Mouse (Mus musculus): ENCODE measurements around the gene Ppp6r2. TPM values are rescaled to one million over a fixed set of nuclear protein-coding genes. Genes with fewer than 3 reads are reported as not detected.

The Ppp6r2 gene
- polyA plus RNA-seq, 1 experiment from 2014 or later = 21.2 TPM

DNA sequence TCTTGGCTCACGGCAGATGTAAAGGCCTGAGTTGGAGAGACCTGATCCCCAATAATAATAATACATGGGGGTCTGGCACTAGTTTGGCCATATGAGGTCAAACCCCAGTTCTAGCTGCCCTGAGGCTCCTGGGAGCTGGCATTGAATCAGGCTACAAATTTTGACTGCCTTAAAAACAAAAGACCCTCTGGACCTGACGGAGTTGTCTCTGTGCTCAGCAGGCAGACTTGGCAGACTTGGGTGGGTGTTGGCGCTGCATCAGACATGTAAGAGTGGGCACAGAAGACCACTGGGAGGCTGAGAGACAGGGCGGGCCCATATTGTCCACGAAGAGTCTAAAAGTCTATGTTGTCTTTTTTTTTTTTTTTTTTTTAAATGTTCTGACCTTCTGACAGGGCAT is 75.2 kb downstream of the Ppp6r2 start:
- 91% methylated on average over 5 of the region's 5 CpGs for WGBS
- peaks cover 99% of the 10 kb centered on the region for H3K36me3 ChIP-seq
- no peak for DNase-seq (ENCODE audit: low spot score)

DNA sequence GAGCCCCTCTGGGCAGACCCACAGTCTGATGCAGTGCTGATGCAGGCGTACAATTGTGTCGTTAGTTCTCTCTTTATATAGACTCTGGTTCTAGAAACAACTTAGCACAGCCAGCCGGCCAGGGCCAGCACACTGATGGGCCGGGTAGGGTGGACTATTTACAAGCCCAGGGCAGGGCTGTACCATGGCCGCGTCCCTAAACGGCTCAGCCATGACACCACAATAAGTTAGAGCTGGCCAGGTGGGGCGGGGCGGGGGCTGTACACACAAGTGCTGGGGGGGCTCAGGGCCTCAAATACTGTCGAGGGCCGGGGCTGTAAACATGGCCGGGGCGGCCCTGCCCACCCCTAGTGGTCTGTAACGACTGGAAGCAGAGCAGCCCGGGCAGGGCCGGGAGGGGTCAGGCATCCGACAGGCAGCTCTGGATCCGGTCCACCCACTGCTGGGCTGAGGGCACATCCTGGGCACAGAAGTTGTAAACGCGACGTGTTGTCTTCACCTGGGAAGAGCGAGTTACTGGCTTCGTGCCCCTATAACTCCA is 76.9 kb downstream of the Ppp6r2 start:
- no peaks in the 10 kb centered on the region for H3K4me1 ChIP-seq
- H3K27me3 ChIP-seq (ENCODE audit: low read depth, poor library complexity, severe bottlenecking) = no peaks in the 10 kb centered on the region
- WGBS = 94% methylated on average over 23 of the region's 23 CpGs
- no peaks in the 10 kb centered on the region for H3K9me3 ChIP-seq (replicated peaks)
- H3K27ac ChIP-seq = no peak overlapping the region
- H3K36me3 ChIP-seq = peaks cover 99% of the 10 kb centered on the region
- no peak overlapping the region for H3K4me3 ChIP-seq
- DNase-seq (ENCODE audit: low spot score) = no peak

More for the DNA sequence above, 75.2 kb downstream of the Ppp6r2 start:
- no peak overlapping the region for H3K4me3 ChIP-seq
- no peaks in the 10 kb centered on the region for H3K27me3 ChIP-seq (ENCODE audit: low read depth, poor library complexity, severe bottlenecking)
- no peaks in the 10 kb centered on the region for H3K4me1 ChIP-seq
- H3K27ac ChIP-seq = no peak overlapping the region
- H3K9me3 ChIP-seq (replicated peaks) = no peaks in the 10 kb centered on the region

GRCm38 (mm10) chr15:89289455-89289854 is 78.1 kb downstream of the Ppp6r2 start:
- no peaks in the 10 kb centered on the region for H3K27me3 ChIP-seq (ENCODE audit: low read depth, poor library complexity, severe bottlenecking)
- no peaks in the 10 kb centered on the region for H3K4me1 ChIP-seq
- H3K36me3 ChIP-seq = peaks cover 99% of the 10 kb centered on the region
- no peak overlapping the region for H3K4me3 ChIP-seq
- no peak for DNase-seq (ENCODE audit: low spot score)
- no peak overlapping the region for H3K27ac ChIP-seq
- WGBS = 94% methylated on average over 11 of the region's 11 CpGs
- no peaks in the 10 kb centered on the region for H3K9me3 ChIP-seq (replicated peaks)

DNA sequence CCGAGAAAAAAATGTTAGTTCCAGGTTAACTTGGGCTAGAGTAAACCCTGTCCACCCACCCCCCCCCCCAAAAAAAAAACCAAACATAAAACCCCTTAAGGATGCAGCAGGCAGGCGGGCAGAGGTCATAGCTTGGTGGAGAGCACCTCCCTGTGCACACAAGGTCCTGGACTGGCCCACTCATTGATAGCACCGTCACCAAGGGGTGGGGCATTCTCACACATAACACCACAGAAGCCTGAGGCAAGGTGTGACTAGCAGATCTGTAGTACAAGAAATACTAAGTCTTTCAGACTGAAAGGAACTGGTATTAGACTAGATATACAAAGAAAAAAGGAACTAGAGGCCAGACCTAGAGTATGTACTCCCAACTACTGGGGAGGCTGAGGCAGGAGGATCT is 80.2 kb downstream of the Ppp6r2 start:
- WGBS = 95% methylated on average over 3 of the region's 3 CpGs
- H3K4me3 ChIP-seq = no peak overlapping the region
- H3K9me3 ChIP-seq (replicated peaks) = no peaks in the 10 kb centered on the region
- no peak for DNase-seq (ENCODE audit: low spot score)
- no peaks in the 10 kb centered on the region for H3K4me1 ChIP-seq
- H3K27ac ChIP-seq = no peak overlapping the region
- H3K36me3 ChIP-seq = peaks cover 100% of the 10 kb centered on the region
- H3K27me3 ChIP-seq (ENCODE audit: low read depth, poor library complexity, severe bottlenecking) = no peaks in the 10 kb centered on the region

DNA sequence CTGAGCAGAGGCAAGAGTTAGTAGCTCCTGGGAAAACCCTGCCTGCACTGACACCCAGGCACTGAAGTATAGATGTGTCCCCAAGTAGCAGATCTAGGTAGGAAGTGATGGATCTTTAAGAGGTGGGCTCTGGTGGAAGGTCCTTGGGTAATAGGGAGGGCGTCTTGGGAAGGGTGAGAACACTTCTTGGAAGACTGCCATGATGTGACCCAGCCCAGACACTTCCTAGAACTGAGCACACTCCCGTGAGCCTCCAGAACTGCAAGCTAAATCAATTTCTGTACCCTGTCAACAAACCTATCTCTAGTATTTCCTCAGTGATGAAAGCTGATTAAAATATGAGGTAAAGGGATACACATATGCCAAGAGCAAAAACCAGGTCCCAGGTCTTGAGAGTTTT is 81.4 kb downstream of the Ppp6r2 start:
- no peak for DNase-seq (ENCODE audit: low spot score)
- Histone ChIP-seq H3K4me3 (no peak overlapping the region), H3K36me3 (peaks cover 100% of the 10 kb centered on the region), H3K9me3 (replicated peaks) (no peaks in the 10 kb centered on the region), H3K4me1 (no peaks in the 10 kb centered on the region), H3K27me3 (ENCODE audit: low read depth, poor library complexity, severe bottlenecking) (no peaks in the 10 kb centered on the region), H3K27ac (no peak overlapping the region)
- 93% methylated on average over 2 of the region's 2 CpGs for WGBS

GRCm38 (mm10) chr15:89293778-89294177 is 82.4 kb downstream of the Ppp6r2 start:
- Histone ChIP-seq H3K4me3 (no peak overlapping the region), H3K27ac (no peak overlapping the region), H3K36me3 (peaks cover 96% of the 10 kb centered on the region), H3K4me1 (no peaks in the 10 kb centered on the region), H3K27me3 (ENCODE audit: low read depth, poor library complexity, severe bottlenecking) (no peaks in the 10 kb centered on the region), H3K9me3 (replicated peaks) (no peaks in the 10 kb centered on the region)
- 92% methylated on average over 10 of the region's 10 CpGs for WGBS
- DNase-seq (ENCODE audit: low spot score) = no peak

GRCm38 (mm10) chr15:89295580-89296165 is 84.3 kb downstream of the Ppp6r2 start:
- Histone ChIP-seq H3K36me3 (peaks cover 95% of the 10 kb centered on the region), H3K27ac (no peak overlapping the region), H3K27me3 (ENCODE audit: low read depth, poor library complexity, severe bottlenecking) (no peaks in the 10 kb centered on the region), H3K4me1 (no peaks in the 10 kb centered on the region), H3K9me3 (replicated peaks) (no peaks in the 10 kb centered on the region), H3K4me3 (no peak overlapping the region)
- 94% methylated on average over 8 of the region's 8 CpGs for WGBS
- DNase-seq (ENCODE audit: low spot score) = no peak

DNA sequence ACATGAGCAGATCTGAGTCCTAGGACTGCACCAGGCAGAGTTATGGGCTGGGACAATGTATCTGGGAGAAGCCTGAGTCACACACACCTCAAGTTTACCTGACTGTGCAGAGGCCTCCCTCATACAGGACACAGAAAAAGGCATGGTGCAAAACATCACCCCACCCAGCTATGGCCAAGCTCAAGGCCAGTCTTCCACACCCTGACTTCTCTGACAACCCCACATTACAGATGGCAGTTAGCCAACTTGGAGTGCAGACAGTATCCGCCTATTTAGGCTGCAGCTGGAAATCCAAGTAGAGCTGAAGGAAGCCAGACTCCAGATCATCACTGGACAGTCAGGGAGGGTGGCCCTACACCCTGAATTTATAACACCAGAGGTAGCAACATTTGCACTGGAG is 85.1 kb downstream of the Ppp6r2 start:
- H3K4me3 ChIP-seq = no peak overlapping the region
- no peaks in the 10 kb centered on the region for H3K4me1 ChIP-seq
- H3K36me3 ChIP-seq = peaks cover 95% of the 10 kb centered on the region
- no peak for DNase-seq (ENCODE audit: low spot score)
- 86% methylated on average over 1 of the region's 1 CpGs for WGBS
- H3K27ac ChIP-seq = no peak overlapping the region
- no peaks in the 10 kb centered on the region for H3K27me3 ChIP-seq (ENCODE audit: low read depth, poor library complexity, severe bottlenecking)
- no peaks in the 10 kb centered on the region for H3K9me3 ChIP-seq (replicated peaks)

DNA sequence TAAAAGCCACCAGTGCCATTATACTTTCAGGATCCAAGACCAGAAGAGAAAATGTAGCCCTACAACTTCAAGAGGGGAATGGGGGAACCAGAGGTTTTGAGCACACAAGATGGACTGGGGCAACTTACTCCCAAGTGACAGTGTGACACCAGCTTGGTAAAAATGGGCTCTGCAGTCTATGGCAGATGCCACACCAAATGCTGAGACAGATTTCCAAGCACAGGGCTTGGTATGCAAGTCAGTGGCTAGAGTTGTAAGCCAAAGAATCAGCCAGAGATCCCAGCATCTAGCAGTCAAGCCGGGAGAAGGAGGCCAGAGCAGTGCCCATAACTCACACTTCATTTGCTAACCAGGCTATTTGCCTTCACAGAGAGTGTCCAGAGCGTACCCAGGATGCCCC is 86.3 kb downstream of the Ppp6r2 start:
- Histone ChIP-seq H3K4me3 (no peak overlapping the region), H3K27ac (no peak overlapping the region), H3K4me1 (no peaks in the 10 kb centered on the region), H3K27me3 (ENCODE audit: low read depth, poor library complexity, severe bottlenecking) (no peaks in the 10 kb centered on the region), H3K36me3 (peaks cover 95% of the 10 kb centered on the region), H3K9me3 (replicated peaks) (no peaks in the 10 kb centered on the region)
- no peak for DNase-seq (ENCODE audit: low spot score)
- 92% methylated on average over 2 of the region's 2 CpGs for WGBS

DNA sequence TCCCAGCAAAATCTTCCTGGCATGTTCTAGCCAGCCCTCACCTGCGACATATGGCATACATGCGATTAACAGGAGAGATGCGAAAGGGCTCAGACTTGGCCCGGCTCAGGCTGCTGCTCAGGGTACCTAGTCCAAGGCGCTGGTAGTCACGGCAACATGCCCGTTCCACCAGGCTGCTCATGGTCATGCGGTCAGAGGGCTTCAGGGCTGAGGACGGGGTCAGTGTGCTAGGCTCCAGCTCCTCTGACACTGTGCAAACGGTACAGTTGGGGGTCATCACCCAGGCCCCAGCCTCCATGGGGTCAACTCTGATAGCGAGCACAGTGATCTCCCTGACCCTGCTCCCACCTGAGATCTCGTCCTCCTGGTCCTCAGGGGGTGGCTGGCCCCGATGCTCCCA is 88.8 kb downstream of the Ppp6r2 start:
- no peaks in the 10 kb centered on the region for H3K27me3 ChIP-seq (ENCODE audit: low read depth, poor library complexity, severe bottlenecking)
- H3K4me3 ChIP-seq = no peak overlapping the region
- 94% methylated on average over 13 of the region's 13 CpGs for WGBS
- DNase-seq (ENCODE audit: low spot score) = no peak
- no peaks in the 10 kb centered on the region for H3K9me3 ChIP-seq (replicated peaks)
- no peak overlapping the region for H3K27ac ChIP-seq
- H3K4me1 ChIP-seq = no peaks in the 10 kb centered on the region
- peaks cover 95% of the 10 kb centered on the region for H3K36me3 ChIP-seq

DNA sequence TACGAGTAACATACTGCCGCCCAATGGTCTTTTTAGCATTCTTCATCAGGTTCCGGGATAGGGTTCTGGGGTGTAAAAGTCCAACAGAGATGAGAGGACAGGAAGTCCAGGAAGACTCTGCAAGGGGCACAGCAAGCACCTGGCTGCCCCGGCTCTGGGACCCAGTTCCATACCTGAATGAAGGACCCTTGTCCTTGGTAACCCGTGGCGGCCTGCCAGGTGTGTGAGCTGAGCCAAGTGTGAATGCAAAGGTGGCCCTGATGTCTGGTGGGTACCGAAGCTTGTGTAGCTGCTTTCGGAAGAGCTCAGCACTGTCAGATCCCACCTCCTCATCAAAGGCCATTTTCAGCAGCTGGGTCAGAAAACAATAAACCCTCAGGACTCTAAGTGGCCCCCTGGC is 89.2 kb downstream of the Ppp6r2 start:
- no peaks in the 10 kb centered on the region for H3K9me3 ChIP-seq (replicated peaks)
- no peak overlapping the region for H3K27ac ChIP-seq
- no peaks in the 10 kb centered on the region for H3K4me1 ChIP-seq
- peaks cover 95% of the 10 kb centered on the region for H3K36me3 ChIP-seq
- DNase-seq (ENCODE audit: low spot score) = no peak
- WGBS = 96% methylated on average over 8 of the region's 8 CpGs
- no peak overlapping the region for H3K4me3 ChIP-seq
- no peaks in the 10 kb centered on the region for H3K27me3 ChIP-seq (ENCODE audit: low read depth, poor library complexity, severe bottlenecking)

DNA sequence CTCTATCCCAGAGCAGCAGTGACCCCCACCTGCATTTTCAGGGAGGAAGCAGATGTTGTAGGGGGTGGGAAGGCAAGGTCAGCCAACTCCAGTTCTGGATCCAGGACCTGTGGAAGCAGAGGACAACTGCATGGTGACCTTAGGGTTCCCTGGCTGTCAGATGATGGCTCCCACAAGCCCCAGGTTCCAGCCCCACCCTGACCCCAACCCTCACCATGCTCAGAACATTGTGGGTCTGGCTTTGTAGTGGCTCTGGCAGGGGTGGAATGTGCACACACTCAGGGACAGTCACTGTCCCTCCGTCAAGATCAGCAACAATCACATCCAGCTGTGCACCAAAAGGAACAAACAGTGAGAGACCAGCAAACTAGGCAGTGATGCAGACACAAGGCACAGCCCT is 94.6 kb downstream of the Ppp6r2 start:
- no peak for DNase-seq (ENCODE audit: low spot score)
- WGBS = 62% methylated on average over 1 of the region's 1 CpGs
- Histone ChIP-seq H3K4me3 (no peak overlapping the region), H3K27ac (no peak overlapping the region), H3K36me3 (peaks cover 73% of the 10 kb centered on the region), H3K9me3 (replicated peaks) (no peaks in the 10 kb centered on the region), H3K27me3 (ENCODE audit: low read depth, poor library complexity, severe bottlenecking) (no peaks in the 10 kb centered on the region), H3K4me1 (0 out of 2 replicates have a peak, but pooled peaks cover 7% of the 10 kb centered on the region)

DNA sequence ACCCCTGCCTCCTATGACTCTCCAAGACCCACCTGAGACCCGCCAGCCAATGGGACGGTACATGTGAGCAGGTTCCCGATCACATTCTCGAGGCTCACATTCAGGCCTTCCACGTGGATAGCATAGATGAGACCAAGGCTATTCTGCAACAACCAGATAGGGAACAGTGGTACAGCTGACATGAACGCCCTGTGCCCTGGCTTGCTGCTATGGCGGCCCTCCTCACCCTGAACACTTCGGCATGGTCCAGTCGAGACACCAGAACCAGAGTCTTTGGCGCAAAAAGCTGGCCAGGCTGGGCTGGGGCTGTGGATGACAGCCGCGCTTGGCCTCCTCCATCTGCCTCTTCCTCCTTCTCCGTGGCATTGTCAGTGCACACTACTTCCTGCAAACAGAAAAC is 96.1 kb downstream of the Ppp6r2 start:
- H3K27me3 ChIP-seq (ENCODE audit: low read depth, poor library complexity, severe bottlenecking) = no peaks in the 10 kb centered on the region
- H3K4me1 ChIP-seq = 0 out of 2 replicates have a peak, but pooled peaks cover 9% of the 10 kb centered on the region
- no peak overlapping the region for H3K27ac ChIP-seq
- DNase-seq (ENCODE audit: low spot score) = no peak
- peaks cover 58% of the 10 kb centered on the region for H3K36me3 ChIP-seq
- 93% methylated on average over 13 of the region's 13 CpGs for WGBS
- no peaks in the 10 kb centered on the region for H3K9me3 ChIP-seq (replicated peaks)
- H3K4me3 ChIP-seq = no peak overlapping the region

Data from limb, embryonic 10.5 days (tissue).